Mouse (Mus musculus): ENCODE measurements around the gene Elavl1. TPM values are rescaled to one million over a fixed set of nuclear protein-coding genes. Genes with fewer than 3 reads are reported as not detected.

Gene Elavl1
- total RNA-seq, 2 experiments from 2014 or later, result 87.8 to 103 TPM

Other genes starting within 250 kb of the Elavl1 start
- under 1 TPM; 0.50 to 0.56 TPM for gene Cd209f, start 219.6 kb downstream of the Elavl1 start, total RNA-seq (2021)
- gene Cd209g, start 191.3 kb downstream of the Elavl1 start, total RNA-seq (2021), result not detected
- gene Evi5l, start 158.8 kb downstream of the Elavl1 start, total RNA-seq (2021), result 100 to 1,000 TPM; 172 to 174 TPM
- gene Prr36, start 108.0 kb downstream of the Elavl1 start, total RNA-seq (2021), result 100 to 1,000 TPM; 108 to 109 TPM
- gene Lrrc8e, start 98.6 kb downstream of the Elavl1 start, total RNA-seq (2021), result not detected
- gene Map2k7, start 86.7 kb downstream of the Elavl1 start, total RNA-seq (2021), result 10 to 100 TPM; 62.9 to 65.4 TPM
- under 1 TPM in 1 of 2 experiments, not detected in 1; 0.74 TPM for gene Gm49320, start 86.5 kb downstream of the Elavl1 start, total RNA-seq (2021)
- 10 to 100 TPM in 1 of 2 experiments, 1 to 10 TPM in 1; 8.7 to 12.9 TPM for gene Tgfbr3l, start 77.2 kb downstream of the Elavl1 start, total RNA-seq (2021)
- 10 to 100 TPM; 32.6 to 34.4 TPM for gene Snapc2, start 72.3 kb downstream of the Elavl1 start, total RNA-seq (2021)
- gene Ctxn1, start 66.1 kb downstream of the Elavl1 start, total RNA-seq (2021), result 100 to 1,000 TPM; 421 to 425 TPM
- gene Timm44, start 49.5 kb downstream of the Elavl1 start, total RNA-seq (2021), result 10 to 100 TPM; 60.4 to 67.1 TPM
- gene Ccl25, start 203 bp downstream of the Elavl1 start, total RNA-seq (2021), result 10 to 100 TPM; 22.2 to 27.5 TPM
- gene Cers4, start 167.6 kb upstream of the Elavl1 start, total RNA-seq (2021), result 10 to 100 TPM; 60.7 to 67.5 TPM

Data from left cerebral cortex, postnatal 4 days (tissue).